Mouse (Mus musculus): Measurements from ENCODE around the gene Nlgn1. TPM values are rescaled to one million over a fixed set of nuclear protein-coding genes. Genes with fewer than 3 reads are reported as not detected.

Nlgn1 gene
- polyA plus RNA-seq, 1 experiment from 2014 or later = 1.5 TPM

GRCm38 (mm10) chr3:26117071-26117470 lies 215.2 kb downstream of the Nlgn1 start:
- H3K9me3 ChIP-seq (ENCODE audit: low read length) = no peaks in the 10 kb centered on the region
- no peak for ATAC-seq (ENCODE audit: low FRiP score, low TSS enrichment)
- H3K27ac ChIP-seq (ENCODE audit: low read length) = no peak overlapping the region
- H3K27me3 ChIP-seq (ENCODE audit: insufficient read depth, low read length) = no peaks in the 10 kb centered on the region
- WGBS = 81% methylated on average over 1 of the region's 1 CpGs
- H3K4me2 ChIP-seq (replicated peaks; ENCODE audit: low read depth, low read length) = no peak overlapping the region
- H3K4me1 ChIP-seq (ENCODE audit: insufficient read depth, low read length) = no peaks in the 10 kb centered on the region
- no peak overlapping the region for H3K4me3 ChIP-seq (ENCODE audit: low read length)
- H3K9ac ChIP-seq (replicated peaks; ENCODE audit: low read length) = no peak overlapping the region
- H3K36me3 ChIP-seq (ENCODE audit: insufficient read depth, low read length) = no peaks in the 10 kb centered on the region

- 85% methylated on average over 7 of the region's 7 CpGs for WGBS
- no peak overlapping the region for H3K27ac ChIP-seq (ENCODE audit: low read length)
- no peaks in the 10 kb centered on the region for H3K4me1 ChIP-seq (ENCODE audit: insufficient read depth, low read length)
These were observed 225.9 kb downstream of the Nlgn1 start for GRCm38 (mm10) chr3:26106361-26106760.

GRCm38 (mm10) chr3:26105528-26105927 lies 226.7 kb downstream of the Nlgn1 start:
- Histone ChIP-seq H3K27ac (ENCODE audit: low read length) (no peak overlapping the region), H3K4me3 (ENCODE audit: low read length) (no peak overlapping the region), H3K9ac (replicated peaks; ENCODE audit: low read length) (no peak overlapping the region), H3K36me3 (ENCODE audit: insufficient read depth, low read length) (no peaks in the 10 kb centered on the region), H3K4me1 (ENCODE audit: insufficient read depth, low read length) (no peaks in the 10 kb centered on the region), H3K9me3 (ENCODE audit: low read length) (no peaks in the 10 kb centered on the region), H3K4me2 (replicated peaks; ENCODE audit: low read depth, low read length) (no peak overlapping the region), H3K27me3 (ENCODE audit: insufficient read depth, low read length) (no peaks in the 10 kb centered on the region)
- WGBS = 61% methylated on average over 3 of the region's 3 CpGs
- ATAC-seq (ENCODE audit: low FRiP score, low TSS enrichment) = no peak

More at GRCm38 (mm10) chr3:26106361-26106760, 225.9 kb downstream of the Nlgn1 start:
- Histone ChIP-seq H3K4me2 (replicated peaks; ENCODE audit: low read depth, low read length) (no peak overlapping the region), H3K36me3 (ENCODE audit: insufficient read depth, low read length) (no peaks in the 10 kb centered on the region), H3K4me3 (ENCODE audit: low read length) (no peak overlapping the region), H3K9ac (replicated peaks; ENCODE audit: low read length) (no peak overlapping the region), H3K27me3 (ENCODE audit: insufficient read depth, low read length) (no peaks in the 10 kb centered on the region), H3K9me3 (ENCODE audit: low read length) (no peaks in the 10 kb centered on the region)
- no peak for ATAC-seq (ENCODE audit: low FRiP score, low TSS enrichment)

- Histone ChIP-seq H3K36me3 (ENCODE audit: insufficient read depth, low read length) (no peaks in the 10 kb centered on the region), H3K4me1 (ENCODE audit: insufficient read depth, low read length) (no peaks in the 10 kb centered on the region), H3K9me3 (ENCODE audit: low read length) (no peaks in the 10 kb centered on the region), H3K9ac (replicated peaks; ENCODE audit: low read length) (no peak overlapping the region), H3K27me3 (ENCODE audit: insufficient read depth, low read length) (no peaks in the 10 kb centered on the region), H3K4me3 (ENCODE audit: low read length) (no peak overlapping the region), H3K4me2 (replicated peaks; ENCODE audit: low read depth, low read length) (no peak overlapping the region), H3K27ac (ENCODE audit: low read length) (no peak overlapping the region)
- 60% methylated on average over 1 of the region's 1 CpGs for WGBS
- no peak for ATAC-seq (ENCODE audit: low FRiP score, low TSS enrichment)
These were observed 230.0 kb downstream of the Nlgn1 start for GRCm38 (mm10) chr3:26102271-26102670.

- peak; percentile 73; the same call in 1 of the 2 replicates for ATAC-seq (ENCODE audit: low FRiP score, low TSS enrichment)
- Histone ChIP-seq H3K9me3 (ENCODE audit: low read length) (no peaks in the 10 kb centered on the region), H3K4me2 (replicated peaks; ENCODE audit: low read depth, low read length) (no peak overlapping the region), H3K4me1 (ENCODE audit: insufficient read depth, low read length) (no peaks in the 10 kb centered on the region), H3K9ac (replicated peaks; ENCODE audit: low read length) (no peak overlapping the region), H3K27ac (ENCODE audit: low read length) (no peak overlapping the region), H3K4me3 (ENCODE audit: low read length) (no peak overlapping the region), H3K27me3 (ENCODE audit: insufficient read depth, low read length) (no peaks in the 10 kb centered on the region), H3K36me3 (ENCODE audit: insufficient read depth, low read length) (no peaks in the 10 kb centered on the region)
These were observed 236.7 kb downstream of the Nlgn1 start for GRCm38 (mm10) chr3:26095551-26095950.

GRCm38 (mm10) chr3:26069366-26069765 lies 262.9 kb downstream of the Nlgn1 start:
- no peaks in the 10 kb centered on the region for H3K36me3 ChIP-seq (ENCODE audit: insufficient read depth, low read length)
- H3K9ac ChIP-seq (replicated peaks; ENCODE audit: low read length) = no peak overlapping the region
- no peaks in the 10 kb centered on the region for H3K4me1 ChIP-seq (ENCODE audit: insufficient read depth, low read length)
- ATAC-seq (ENCODE audit: low FRiP score, low TSS enrichment) = no peak
- H3K4me2 ChIP-seq (replicated peaks; ENCODE audit: low read depth, low read length) = no peak overlapping the region
- no peaks in the 10 kb centered on the region for H3K27me3 ChIP-seq (ENCODE audit: insufficient read depth, low read length)
- no peak overlapping the region for H3K4me3 ChIP-seq (ENCODE audit: low read length)
- H3K9me3 ChIP-seq (ENCODE audit: low read length) = no peaks in the 10 kb centered on the region
- no peak overlapping the region for H3K27ac ChIP-seq (ENCODE audit: low read length)

- H3K27me3 ChIP-seq (ENCODE audit: insufficient read depth, low read length) = no peaks in the 10 kb centered on the region
- no peak for ATAC-seq (ENCODE audit: low FRiP score, low TSS enrichment)
- H3K4me1 ChIP-seq (ENCODE audit: insufficient read depth, low read length) = no peaks in the 10 kb centered on the region
- no peak overlapping the region for H3K4me2 ChIP-seq (replicated peaks; ENCODE audit: low read depth, low read length)
- 79% methylated on average over 4 of the region's 4 CpGs for WGBS
- H3K4me3 ChIP-seq (ENCODE audit: low read length) = no peak overlapping the region
- H3K9ac ChIP-seq (replicated peaks; ENCODE audit: low read length) = no peak overlapping the region
- no peak overlapping the region for H3K27ac ChIP-seq (ENCODE audit: low read length)
- no peaks in the 10 kb centered on the region for H3K9me3 ChIP-seq (ENCODE audit: low read length)
- H3K36me3 ChIP-seq (ENCODE audit: insufficient read depth, low read length) = no peaks in the 10 kb centered on the region
These were observed 281.5 kb downstream of the Nlgn1 start for GRCm38 (mm10) chr3:26050769-26051168.

- Histone ChIP-seq H3K4me1 (ENCODE audit: insufficient read depth, low read length) (no peaks in the 10 kb centered on the region), H3K9ac (replicated peaks; ENCODE audit: low read length) (no peak overlapping the region), H3K36me3 (ENCODE audit: insufficient read depth, low read length) (no peaks in the 10 kb centered on the region), H3K9me3 (ENCODE audit: low read length) (no peaks in the 10 kb centered on the region), H3K27ac (ENCODE audit: low read length) (no peak overlapping the region), H3K27me3 (ENCODE audit: insufficient read depth, low read length) (no peaks in the 10 kb centered on the region), H3K4me3 (ENCODE audit: low read length) (no peak overlapping the region), H3K4me2 (replicated peaks; ENCODE audit: low read depth, low read length) (no peak overlapping the region)
- ATAC-seq (ENCODE audit: low FRiP score, low TSS enrichment) = no peak
- WGBS = 81% methylated on average over 2 of the region's 2 CpGs
These were observed 289.3 kb downstream of the Nlgn1 start for GRCm38 (mm10) chr3:26042966-26043365.

- no peaks in the 10 kb centered on the region for H3K27me3 ChIP-seq (ENCODE audit: insufficient read depth, low read length)
- no peaks in the 10 kb centered on the region for H3K36me3 ChIP-seq (ENCODE audit: insufficient read depth, low read length)
- no peaks in the 10 kb centered on the region for H3K4me1 ChIP-seq (ENCODE audit: insufficient read depth, low read length)
- H3K9ac ChIP-seq (replicated peaks; ENCODE audit: low read length) = no peak overlapping the region
- 92% methylated on average over 2 of the region's 2 CpGs for WGBS
- no peaks in the 10 kb centered on the region for H3K9me3 ChIP-seq (ENCODE audit: low read length)
- no peak overlapping the region for H3K27ac ChIP-seq (ENCODE audit: low read length)
- no peak overlapping the region for H3K4me3 ChIP-seq (ENCODE audit: low read length)
- H3K4me2 ChIP-seq (replicated peaks; ENCODE audit: low read depth, low read length) = no peak overlapping the region
- no peak for ATAC-seq (ENCODE audit: low FRiP score, low TSS enrichment)
These were observed 292.6 kb downstream of the Nlgn1 start for GRCm38 (mm10) chr3:26039696-26040095.

- no peak for ATAC-seq (ENCODE audit: low FRiP score, low TSS enrichment)
These were observed 306.2 kb downstream of the Nlgn1 start for GRCm38 (mm10) chr3:26026025-26026424.

GRCm38 (mm10) chr3:26023217-26023616 lies 309.0 kb downstream of the Nlgn1 start:
- ATAC-seq (ENCODE audit: low FRiP score, low TSS enrichment) = no peak
- no peak overlapping the region for H3K27ac ChIP-seq (ENCODE audit: low read length)
- 76% methylated on average over 5 of the region's 5 CpGs for WGBS
- no peak overlapping the region for H3K9ac ChIP-seq (replicated peaks; ENCODE audit: low read length)
- no peak overlapping the region for H3K4me2 ChIP-seq (replicated peaks; ENCODE audit: low read depth, low read length)
- no peaks in the 10 kb centered on the region for H3K27me3 ChIP-seq (ENCODE audit: insufficient read depth, low read length)
- H3K4me3 ChIP-seq (ENCODE audit: low read length) = no peak overlapping the region
- no peaks in the 10 kb centered on the region for H3K4me1 ChIP-seq (ENCODE audit: insufficient read depth, low read length)
- H3K36me3 ChIP-seq (ENCODE audit: insufficient read depth, low read length) = no peaks in the 10 kb centered on the region
- no peaks in the 10 kb centered on the region for H3K9me3 ChIP-seq (ENCODE audit: low read length)

More at GRCm38 (mm10) chr3:26026025-26026424, 306.2 kb downstream of the Nlgn1 start:
- 80% methylated on average over 2 of the region's 2 CpGs for WGBS
- no peaks in the 10 kb centered on the region for H3K27me3 ChIP-seq (ENCODE audit: insufficient read depth, low read length)
- no peak overlapping the region for H3K9ac ChIP-seq (replicated peaks; ENCODE audit: low read length)
- H3K4me3 ChIP-seq (ENCODE audit: low read length) = no peak overlapping the region
- no peak overlapping the region for H3K27ac ChIP-seq (ENCODE audit: low read length)
- H3K36me3 ChIP-seq (ENCODE audit: insufficient read depth, low read length) = no peaks in the 10 kb centered on the region
- H3K9me3 ChIP-seq (ENCODE audit: low read length) = no peaks in the 10 kb centered on the region
- no peak overlapping the region for H3K4me2 ChIP-seq (replicated peaks; ENCODE audit: low read depth, low read length)
- no peaks in the 10 kb centered on the region for H3K4me1 ChIP-seq (ENCODE audit: insufficient read depth, low read length)

Data from kidney, embryonic 16.5 days (tissue).